Mouse (Mus musculus) heart, postnatal 10 days (tissue): Measurements from ENCODE around the gene Calhm6. TPM values are rescaled to one million over a fixed set of nuclear protein-coding genes. Genes with fewer than 3 reads are reported as not detected.
A peak's percentile ranks its signal among the peaks of the same experiment; 100 is the strongest.

Experiments
- DNase-seq, 2 experiments: peaks; one replicate each; pipeline ENCODE4 v3.0.0; 2021
- intact Hi-C: fragments of 180-260 bp; cut with DNase I; formaldehyde crosslinking; loops from one replicate; pipeline ENCODE4 v1.15.1; 2025
- total RNA-seq, 2 experiments: library from RNA; stranded (reverse); gene quantifications; 2 replicates each; pipeline ENCODE4 v1.2.3; 2021

Gene Calhm6
- under 1 TPM in 1 of 2 experiments, not detected in 1; 0.40 TPM for total RNA-seq

DNA sequence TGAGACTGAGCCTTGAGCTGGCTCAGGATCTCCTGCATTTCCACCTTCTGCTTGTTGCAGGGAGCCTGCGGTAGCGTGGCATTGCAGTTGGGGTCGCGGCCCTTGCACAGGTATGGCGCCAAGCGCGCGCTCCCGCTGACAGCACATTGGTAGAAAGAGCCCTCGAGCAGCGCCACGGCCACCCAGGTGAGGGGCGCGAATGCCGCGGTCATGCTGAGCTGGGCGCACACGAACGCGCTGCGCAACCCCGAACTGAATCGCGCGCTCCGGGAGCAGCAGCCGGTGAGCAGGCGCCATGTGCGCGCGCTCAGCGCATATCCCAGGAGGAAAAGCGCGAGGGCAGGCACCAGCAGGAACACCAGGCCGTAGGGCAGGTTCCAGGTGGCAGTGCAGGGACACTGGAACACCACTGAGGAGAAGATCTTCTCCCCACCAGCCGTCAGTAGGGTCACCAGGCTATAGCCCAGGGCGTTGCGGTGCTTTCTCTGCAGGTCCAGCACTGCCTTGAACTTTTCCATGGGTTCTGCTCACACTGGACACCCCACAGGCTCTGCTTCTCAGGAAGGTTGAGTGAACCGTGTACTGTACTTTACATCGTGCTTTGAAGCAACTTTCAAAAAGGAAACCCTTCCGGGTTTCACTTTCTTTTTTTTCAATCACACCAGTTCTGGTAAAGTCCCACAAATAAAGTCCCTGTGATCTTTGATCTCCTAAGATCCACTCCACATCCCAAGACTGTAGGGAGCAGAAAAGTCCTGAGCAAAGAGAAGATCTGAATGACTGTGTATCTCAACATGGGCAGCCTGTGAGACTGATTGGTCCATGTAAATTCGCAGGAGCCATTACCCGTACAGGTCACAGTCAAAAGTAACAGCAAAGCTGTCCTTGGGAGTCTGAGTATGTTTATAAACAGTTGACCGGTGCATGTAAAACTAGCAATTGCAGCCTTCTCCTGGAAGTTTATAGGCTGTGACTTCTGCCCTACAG lies at the start of gene Calhm6:
TSS of gene Calhm6 (minus strand) at position 593 of the 987 bp plus-strand sequence.
- peak; percentile 40 to 52 for DNase-seq
- intact Hi-C loops = no loop called here

DNA sequence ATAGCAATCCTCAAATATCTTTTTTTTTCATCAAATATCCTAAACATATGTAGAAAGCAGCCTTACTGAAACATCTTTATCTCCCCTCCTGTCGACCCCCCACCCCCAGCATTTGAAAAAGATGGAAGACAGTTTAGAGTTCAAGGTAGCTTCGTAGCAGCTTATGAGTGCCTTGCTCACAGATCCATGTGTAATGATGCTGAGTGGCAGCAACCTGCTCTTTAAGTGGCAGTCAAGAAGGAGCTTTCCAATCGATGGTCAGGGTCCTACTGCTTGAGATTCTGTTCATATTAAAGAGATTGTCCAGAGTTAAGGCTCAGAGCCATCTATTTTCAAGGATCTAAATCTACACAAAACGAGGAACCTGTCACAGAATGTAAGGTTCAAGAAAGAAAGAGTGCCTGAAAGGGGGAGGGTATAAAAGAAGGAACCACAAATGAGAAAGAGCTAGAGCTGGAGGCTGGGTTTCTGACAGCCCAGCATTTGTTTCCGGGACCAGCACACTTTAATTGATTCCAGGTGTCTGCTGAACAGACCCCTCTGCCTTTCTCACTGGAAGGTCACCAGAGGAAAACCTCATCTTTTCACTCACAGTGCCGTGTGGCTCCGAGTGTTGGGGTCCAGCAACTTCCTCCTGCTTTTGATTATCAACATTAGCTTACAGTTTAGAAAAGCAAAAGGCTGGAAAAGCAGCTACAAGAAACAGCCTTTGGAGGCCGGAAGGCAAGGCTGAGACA lies 48.3 kb upstream of the Calhm6 start:
- intact Hi-C loops = no loop called here
- DNase-seq = no peak

DNA sequence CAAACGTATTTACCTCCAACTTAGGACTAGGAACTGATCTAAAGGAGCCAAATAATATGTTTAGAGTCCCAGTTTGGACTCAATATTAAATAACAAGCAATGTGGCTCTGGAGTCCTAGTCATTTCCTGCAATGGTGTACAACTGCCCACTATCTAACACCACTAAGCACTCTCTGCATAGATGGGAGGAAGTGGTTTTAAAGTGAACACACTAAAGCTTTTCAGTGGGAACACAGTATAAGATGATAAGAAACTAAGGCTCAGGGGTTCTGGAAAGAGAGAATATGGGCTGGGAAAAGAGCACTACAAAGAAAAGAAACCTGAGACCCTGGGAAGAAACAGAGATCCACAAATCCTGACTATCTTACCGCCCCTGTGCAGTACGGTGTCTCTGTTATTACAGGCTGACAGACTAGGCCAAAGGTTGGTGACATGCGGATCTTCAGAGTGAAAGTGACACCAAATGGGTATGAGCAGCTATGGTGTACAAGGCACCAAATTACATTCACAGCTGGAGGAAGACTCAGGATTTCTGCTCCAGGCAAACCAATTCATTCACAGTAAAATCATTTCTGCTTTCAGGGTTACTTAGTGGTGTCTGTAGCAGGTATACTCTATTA lies 45.0 kb upstream of the Calhm6 start:
- no peak for DNase-seq
- intact Hi-C loops = no loop called here

DNA sequence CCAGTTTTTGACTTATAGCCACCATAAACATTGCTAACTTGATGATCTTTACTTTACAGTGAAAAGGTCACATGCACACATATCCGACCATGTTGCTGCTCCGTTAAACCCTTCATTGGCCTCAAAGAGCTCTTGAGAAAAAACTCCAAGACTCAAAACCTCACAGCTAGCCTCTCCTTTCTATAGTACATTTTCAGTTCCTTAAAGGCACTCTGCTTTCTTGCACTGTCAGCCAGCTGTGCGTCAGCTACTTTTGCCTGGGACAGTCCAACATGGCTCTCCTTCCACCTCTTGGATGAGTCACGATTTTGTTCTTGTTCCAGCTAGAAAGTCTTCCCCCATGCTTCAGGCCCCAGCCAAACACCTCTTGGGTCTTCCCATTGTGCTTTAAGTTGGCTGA lies 43.9 kb upstream of the Calhm6 start:
- intact Hi-C loops = no loop called here
- DNase-seq = peak; percentile 19 to 26

DNA sequence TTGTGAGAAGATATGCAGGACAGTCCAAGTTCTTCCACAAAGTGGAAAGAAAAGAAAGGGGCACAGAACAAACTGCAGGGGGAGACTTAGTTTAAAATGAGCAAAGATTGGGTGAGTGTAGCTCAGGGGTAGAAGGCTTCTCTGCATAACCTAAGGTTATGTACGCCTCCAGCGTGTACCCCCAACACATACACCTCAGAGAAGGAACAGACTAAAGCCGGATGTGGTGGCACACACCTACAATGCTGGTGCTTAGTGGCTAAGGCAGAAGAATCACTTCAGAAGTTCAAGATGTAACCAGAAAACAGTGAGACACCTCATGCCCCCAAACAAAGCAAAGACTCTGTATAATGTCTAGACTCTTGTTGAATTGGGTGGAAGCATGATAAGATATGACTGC lies 43.4 kb upstream of the Calhm6 start:
- no peak for DNase-seq
- intact Hi-C loops = no loop called here

DNA sequence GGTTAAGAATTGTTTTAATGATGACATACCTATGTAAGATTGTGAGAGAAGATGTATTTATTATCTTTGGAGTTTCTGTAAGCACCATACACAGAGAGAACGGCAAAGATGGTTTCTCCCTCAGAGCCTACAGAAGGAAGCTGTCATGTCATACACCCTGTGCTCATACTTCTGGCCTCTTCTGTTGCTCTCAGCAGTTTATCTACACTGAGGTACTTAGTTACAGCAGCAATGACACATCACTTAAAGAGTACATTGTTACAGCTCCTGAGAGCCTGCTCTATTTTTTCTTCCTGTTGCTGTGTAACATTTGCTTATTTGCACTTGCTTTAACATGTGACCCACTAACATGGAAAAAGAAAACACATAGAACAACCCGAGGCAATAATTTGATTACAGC lies 39.2 kb upstream of the Calhm6 start:
- intact Hi-C loops = no loop called here
- no peak for DNase-seq

DNA sequence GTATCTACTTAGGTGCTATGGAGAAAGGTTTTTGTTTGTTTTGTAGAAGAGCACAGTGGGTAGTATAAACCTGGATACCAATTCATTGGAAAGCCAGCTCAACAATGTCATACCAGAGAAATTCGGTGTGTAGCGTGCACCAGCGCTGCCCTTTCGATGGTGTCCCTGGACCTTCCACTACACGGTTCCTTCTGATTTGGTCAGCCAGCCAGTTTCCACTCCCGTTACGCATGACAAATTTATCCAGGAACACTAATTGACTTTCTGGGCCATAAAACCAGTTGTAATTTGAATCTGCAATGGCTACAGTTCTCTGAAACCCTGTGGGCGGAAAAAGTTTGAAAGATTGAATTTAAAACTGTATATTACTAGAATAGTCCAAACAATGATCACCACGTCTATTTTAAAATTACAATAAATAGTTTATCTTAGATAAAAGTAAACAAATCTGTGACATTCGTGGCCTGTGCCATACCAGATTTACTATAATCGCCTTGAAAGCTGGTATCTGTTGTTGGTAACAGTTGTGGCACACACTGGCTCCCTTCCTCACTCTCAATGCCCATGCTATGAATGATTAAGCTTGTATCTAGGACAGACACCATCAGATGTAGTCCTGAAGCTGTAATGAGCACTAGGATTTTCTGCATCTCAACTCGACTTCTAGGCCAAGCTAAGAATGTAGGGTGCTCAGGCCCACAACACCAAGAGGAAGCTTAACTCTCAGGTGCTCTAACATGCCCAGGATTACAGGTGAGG lies 28.2 kb upstream of the Calhm6 start:
- intact Hi-C loops = no loop called here
- DNase-seq = no peak

DNA sequence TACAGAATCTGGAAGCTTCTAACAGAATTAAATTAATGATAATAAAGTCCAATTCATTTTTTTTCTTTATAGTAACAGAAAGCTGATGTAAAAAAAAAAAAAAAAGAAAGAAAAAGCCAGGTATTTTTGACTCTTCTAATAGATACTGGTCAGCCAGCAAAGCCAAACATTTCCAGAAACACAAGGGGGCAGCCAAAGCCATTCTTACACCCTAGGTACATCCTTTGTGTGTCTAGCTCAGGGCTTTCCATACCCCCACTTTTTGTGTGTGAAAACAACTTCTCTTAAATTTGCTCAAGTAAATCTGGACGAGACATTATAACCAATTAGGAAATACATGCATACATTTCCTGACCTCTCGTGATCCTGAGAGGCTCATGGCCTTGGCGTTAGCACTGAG lies 24.0 kb upstream of the Calhm6 start:
- peak; percentile 35 to 45 for DNase-seq
- intact Hi-C loops = loop anchor here (5.0 kb wide), 2 partner anchors 130 to 175 kb away; partner anchors contain the start of gene Tspyl1

DNA sequence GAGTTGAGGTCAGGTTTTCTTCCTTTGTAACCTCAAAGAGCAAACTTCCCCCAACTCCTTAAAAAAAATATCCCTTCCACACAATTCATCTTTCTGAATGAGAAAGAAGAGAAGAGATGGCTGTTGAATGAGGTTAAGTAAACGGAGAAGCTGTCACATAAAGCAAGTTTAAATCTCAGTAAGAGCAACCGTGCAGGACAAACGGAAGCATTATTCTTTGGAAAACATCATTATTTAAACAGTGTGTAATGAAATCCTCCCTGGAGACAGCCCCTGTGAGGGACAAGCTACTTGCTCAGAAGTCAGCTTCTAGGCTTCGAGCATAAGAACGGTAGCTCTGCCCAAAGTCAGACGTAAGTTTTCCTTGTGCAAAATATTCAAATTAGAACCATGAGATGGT lies 22.7 kb upstream of the Calhm6 start:
- intact Hi-C loops = loop anchor here (5.0 kb wide), 2 partner anchors 132 to 177 kb away; partner anchors contain the start of gene Tspyl1
- DNase-seq = no peak

DNA sequence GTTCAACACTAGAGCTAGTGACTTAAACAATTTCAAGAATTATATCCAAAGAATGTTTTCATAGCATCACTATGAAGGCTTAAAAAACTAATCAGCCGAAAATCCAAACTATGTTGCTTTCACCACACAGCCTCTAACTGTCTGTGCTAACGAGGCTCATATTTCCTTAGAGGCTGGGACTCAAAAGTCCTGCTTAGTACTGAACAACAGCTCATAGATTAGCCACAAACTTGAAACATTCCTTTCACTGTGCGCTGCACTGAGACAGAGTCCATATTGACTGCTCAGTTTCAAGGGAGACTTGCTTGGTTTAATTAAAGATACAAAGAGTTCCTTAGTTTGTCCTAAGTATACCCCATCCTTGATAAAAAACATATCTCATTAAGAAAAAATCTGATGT lies 22.0 kb upstream of the Calhm6 start:
- intact Hi-C loops = loop anchor here (5.0 kb wide), 2 partner anchors 133 to 178 kb away; partner anchors contain the start of gene Tspyl1
- no peak for DNase-seq

DNA sequence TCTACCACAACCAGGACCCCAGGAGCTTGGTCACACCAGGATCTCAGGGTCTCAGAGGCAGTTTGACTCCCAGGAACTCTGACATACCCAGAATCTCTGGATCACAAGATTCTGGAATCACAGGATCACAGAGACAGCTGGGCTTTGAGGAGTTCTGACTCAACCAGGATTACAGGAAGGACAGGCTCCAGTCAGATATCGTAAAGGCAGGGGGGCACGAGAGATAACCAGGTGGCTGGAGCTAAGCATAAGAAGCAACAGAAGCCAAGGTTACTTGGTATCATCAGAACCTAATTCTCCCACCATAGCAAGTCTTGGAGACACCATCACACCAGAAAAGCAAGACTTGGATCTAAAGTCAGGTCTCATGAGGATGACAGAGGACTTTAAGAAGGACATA lies 13.9 kb upstream of the Calhm6 start:
- no peak for DNase-seq
- intact Hi-C loops = no loop called here

DNA sequence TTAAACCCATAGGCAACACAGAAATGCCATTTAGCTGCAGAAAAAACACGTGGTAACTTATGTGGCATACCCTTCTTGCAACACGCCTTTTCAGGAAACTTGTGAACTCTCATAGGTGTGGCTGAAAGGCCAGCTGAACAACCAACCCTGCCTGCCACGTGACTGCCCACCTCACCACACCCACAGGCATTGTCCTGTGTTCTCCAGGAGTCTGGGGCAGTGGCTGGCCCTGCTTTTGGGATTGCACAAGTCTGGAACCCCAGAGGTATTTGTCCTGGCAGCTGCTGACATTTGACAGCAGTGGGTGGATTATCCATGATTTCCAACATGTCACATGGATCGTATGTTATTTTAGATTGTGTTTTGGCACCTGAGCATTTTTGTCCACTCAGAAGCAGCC lies 12.0 kb upstream of the Calhm6 start:
- intact Hi-C loops = no loop called here
- no peak for DNase-seq

DNA sequence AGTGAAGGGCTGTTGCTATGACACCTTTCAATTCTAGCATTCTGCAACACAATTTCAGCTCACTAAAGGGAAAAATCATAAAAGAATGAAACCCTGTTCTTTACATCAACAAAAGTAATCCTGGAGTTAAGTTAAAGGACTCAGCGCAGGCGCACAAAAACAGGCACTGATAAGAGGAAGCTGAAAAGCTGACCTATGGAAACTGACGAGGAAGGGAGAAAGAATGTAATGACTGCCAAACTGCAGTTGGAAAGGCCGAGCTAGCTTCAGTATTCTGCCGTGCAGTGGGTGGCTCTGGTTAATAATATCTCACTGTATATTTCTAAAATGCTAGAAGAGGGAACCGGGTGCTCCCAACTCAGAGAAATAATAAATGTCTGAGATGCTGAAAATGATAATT lies 10.2 kb upstream of the Calhm6 start:
- intact Hi-C loops = no loop called here
- DNase-seq = no peak

DNA sequence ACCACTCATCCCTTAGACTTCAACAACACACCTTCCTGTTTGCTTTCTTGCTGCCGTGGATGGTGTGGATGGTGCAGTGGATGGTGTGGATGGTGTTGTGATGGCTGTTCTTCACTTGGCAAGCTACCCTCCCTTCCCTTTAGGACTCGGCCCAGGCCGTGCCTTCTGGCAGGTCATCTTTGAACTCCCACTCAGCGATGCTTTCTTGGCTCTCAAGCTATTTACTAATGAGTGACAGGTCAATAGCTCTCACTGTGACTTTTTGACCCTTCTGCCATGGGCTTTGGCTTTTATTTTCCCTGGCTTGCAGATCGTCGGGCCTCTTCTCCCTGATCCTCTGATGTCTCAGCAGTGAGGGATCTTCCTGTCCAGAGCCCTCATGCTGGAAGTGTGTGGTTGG lies 8.6 kb upstream of the Calhm6 start:
- no peak for DNase-seq
- intact Hi-C loops = no loop called here

DNA sequence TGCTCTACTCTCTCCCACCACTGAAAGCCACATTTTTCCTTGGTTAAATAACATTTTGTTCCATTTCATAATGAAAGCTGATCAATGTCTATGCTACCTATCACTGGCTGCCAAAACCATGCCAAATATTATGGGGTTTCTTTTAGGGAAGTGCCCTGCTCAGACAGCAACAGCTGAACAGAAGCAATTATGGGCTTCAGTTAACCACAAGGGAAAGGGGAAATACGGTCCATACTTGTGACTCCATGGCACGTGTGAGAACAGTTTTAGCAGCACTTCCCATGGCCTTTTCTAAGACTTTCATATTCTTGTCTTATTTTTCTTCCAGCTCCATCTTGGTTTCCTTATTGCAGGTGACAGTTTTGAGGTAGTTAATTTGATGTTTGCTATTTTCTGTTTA lies 3.6 kb upstream of the Calhm6 start:
- intact Hi-C loops = no loop called here
- DNase-seq = no peak

DNA sequence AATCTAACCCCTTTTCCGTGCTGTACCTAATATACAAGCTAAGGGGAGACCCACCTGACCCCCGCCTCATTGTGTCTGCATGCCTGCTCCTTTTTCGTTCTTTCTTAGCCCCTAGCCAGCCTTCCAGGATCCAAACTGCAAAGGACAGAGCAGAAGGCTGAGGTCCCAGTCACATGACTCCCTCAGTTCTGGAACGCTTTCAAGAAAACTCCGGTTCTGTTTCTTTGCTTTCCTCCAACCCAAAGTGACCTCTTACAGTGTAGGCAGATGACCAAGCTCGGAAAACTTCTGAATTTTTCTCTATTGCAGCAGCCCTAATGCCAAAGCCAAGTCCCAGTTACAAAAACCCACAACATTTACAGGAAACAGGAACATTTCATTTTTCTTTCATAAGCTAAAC lies 607 bp upstream of the Calhm6 start:
- DNase-seq = peak; percentile 43 to 59
- intact Hi-C loops = no loop called here

DNA sequence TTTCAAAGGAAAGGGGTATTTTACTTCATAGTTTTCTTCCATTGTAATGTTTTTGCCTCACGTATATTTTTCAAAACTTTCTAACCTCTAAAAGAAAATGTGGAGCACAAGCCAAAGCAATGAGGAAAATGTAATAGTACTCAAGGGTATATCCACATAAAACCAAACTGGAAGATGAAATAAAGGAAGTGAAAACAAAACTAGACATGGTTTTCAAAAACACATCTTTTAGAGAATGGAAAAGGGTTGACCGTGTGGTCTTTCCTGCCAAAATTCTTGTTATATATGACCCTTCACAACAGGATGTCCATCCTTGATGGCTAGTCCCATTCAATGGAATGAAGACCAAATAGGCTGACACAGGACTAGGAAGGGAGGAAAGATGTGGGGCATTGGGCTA lies 9.4 kb downstream of the Calhm6 start:
- intact Hi-C loops = no loop called here
- no peak for DNase-seq

DNA sequence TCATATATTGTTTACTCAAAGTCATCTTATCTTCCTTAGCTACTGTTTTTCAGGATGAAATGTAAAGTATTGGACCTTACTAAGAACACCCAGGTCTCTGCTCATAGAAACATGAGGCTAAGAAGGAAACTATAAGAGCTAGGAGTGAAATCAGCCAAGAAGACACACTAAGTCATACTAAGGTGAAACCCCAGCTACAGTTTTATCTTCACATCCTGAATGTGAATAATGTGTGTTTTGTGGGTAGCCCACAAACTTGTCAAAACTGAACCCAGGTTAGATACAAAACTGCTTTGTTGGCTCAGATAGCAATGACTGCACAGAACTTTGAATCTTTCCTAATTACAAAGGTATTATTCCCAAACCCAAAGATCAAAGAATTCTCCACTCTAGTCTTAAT lies 10.0 kb downstream of the Calhm6 start:
- DNase-seq = no peak
- intact Hi-C loops = no loop called here

DNA sequence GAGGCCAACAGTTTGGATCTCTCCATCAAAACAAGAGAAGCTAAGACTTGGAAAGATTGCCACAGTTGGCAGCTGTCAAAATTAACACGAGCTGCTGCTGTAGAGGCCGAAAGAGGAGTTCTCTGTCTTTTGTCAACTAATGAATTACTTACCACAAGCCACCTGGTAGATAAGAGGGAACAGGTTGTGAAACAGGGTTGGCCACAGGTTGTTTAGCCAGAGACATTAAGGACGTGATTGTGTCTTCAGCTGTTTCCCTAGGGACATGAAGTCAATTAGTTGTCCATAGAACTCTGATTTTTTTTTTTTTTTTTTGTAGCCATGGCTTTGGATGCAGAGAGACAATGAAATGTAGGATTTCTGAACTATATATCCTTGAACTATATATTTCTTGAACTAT lies 10.7 kb downstream of the Calhm6 start:
- intact Hi-C loops = no loop called here
- DNase-seq = no peak

DNA sequence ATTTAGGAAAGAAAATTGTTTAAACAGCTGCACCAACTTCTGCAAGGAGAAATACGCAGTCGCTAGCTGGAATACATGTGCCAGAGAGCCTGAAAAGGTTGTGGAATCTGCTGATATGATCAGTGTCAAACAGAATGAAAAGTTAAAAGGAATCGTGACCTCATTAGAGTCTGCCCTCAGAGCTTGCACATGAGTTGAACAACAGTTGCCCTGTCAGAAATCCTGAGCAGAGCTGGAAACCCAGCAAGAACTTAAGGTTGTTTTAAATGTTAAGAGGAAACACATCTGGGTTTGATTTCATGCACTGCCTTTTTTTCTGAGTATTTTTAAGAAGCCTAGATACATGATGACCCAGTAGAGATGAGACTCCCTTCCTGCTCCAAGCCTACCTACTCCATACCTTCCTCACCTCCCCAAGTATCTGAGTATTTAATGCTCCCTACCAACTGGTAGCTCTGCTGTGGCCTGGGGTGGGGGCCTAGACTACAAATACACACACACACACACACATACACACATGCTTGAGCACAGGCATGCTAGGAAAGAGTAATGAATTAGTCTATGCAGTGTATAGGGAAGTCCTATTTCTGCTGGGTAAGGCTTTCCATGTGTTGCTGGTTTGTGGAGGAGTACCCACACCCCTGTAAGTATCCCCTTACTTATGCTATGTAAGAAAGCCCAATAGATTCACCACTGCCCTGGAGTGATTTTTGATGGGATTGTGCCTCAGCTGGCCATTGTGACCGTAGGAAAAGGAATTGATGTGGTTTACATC lies 15.6 kb downstream of the Calhm6 start:
- intact Hi-C loops = no loop called here
- no peak for DNase-seq
